22 mouse cellular contexts compared by ENCODE assay signal in the genomic region with DNA sequence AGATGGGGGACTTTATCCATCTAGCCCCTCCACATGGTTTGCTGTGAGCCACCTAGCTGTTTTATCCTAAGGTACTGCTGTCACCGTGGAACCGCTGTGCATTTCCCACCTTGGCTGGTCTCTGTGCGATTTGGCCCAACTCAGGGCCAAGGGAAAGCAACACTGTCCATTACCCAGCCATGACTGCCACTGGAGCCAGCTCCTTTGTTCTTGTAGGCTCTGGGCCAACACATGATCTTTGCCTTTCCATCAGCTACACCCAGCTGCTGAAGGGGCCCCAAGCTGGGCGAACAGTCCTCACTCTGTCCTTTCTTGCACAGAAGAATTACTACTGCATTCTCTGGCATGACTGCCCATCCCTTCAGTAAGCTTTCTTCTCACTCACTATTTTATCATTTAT. TPM values are rescaled to one million over a fixed set of nuclear protein-coding genes. Genes with fewer than 3 reads are reported as not detected.
DNase-seq lines count a peak whose midpoint lies in the region; ATAC-seq and TF ChIP-seq lines count a peak whose summit lies in the region.
"Had no signal": no experiment of that assay in that cellular context is flagged by ENCODE, and none has a peak within 500 bp of the region (broad histone marks: within the 10 kb centered on the region; RNA-seq: fewer than 3 reads in every experiment).

No protein-coding gene starts in this region.

- 84% methylated on average over 4 of the region's 4 CpGs for WGBS in heart, adult 2 months
- WGBS in lung, embryonic 14.5 days = 87% methylated on average over 4 of the region's 4 CpGs
- 79% methylated on average over 4 of the region's 4 CpGs for WGBS in lung, postnatal 0 days

- intact Hi-C loops in heart, adult 2 months (cut with DNase I) = loop anchor here (10.0 kb wide), 1 partner anchor 664 kb away; no protein-coding TSS in a partner anchor

- H3K27ac ChIP-seq in heart, adult 2 months = no peak overlapping the region
- no peak overlapping the region for H3K27ac ChIP-seq in lung, embryonic 14.5 days (ENCODE audit: low read depth)
- H3K27ac ChIP-seq in lung, postnatal 0 days (ENCODE audit: low read length) = no peak overlapping the region
- H3K27ac ChIP-seq: embryonic facial prominence, embryonic 12.5 days; forebrain, embryonic 12.5 days; heart, embryonic 15.5 days; hindbrain, embryonic 15.5 days had no signal

- no peaks in the 10 kb centered on the region for H3K9me3 ChIP-seq in lung, embryonic 14.5 days (ENCODE audit: low read depth, low read length)
- H3K9me3 ChIP-seq in lung, postnatal 0 days (ENCODE audit: low read length) = no peaks in the 10 kb centered on the region
- H3K9me3 ChIP-seq: embryonic facial prominence, embryonic 12.5 days; forebrain, embryonic 12.5 days; heart, embryonic 15.5 days; hindbrain, embryonic 15.5 days had no signal

- H3K4me1 ChIP-seq in heart, adult 2 months (ENCODE audit: control insufficient read depth, insufficient read depth, low read length) = peaks cover 1% of the 10 kb centered on the region; the same call in 1 of the 2 replicates
- H3K4me1 ChIP-seq in lung, embryonic 14.5 days (ENCODE audit: insufficient read depth) = no peaks in the 10 kb centered on the region
- H3K4me1 ChIP-seq in lung, postnatal 0 days (ENCODE audit: insufficient read depth, low read depth, low read length) = no peaks in the 10 kb centered on the region
- H3K4me1 ChIP-seq: embryonic facial prominence, embryonic 12.5 days; forebrain, embryonic 12.5 days; hindbrain, embryonic 15.5 days had no signal

- DNase-seq in heart, adult 11 months = peak; percentile 69
- no peak for DNase-seq in heart, adult 2 months
- peak; percentile 28 for DNase-seq in lung, embryonic 14.5 days
- no peak for DNase-seq in lung, postnatal 0 days (ENCODE audit: low spot score)
- DNase-seq in adipocyte (ENCODE audit: low spot score) = peak; percentile 65
- no peak for DNase-seq in urinary bladder, postnatal 14 days (ENCODE audit: low spot score)
- DNase-seq: adrenal gland, postnatal 25 days; cerebellum, adult 8-10 months; cerebellum, postnatal 14 days; forebrain, postnatal 0 days; gastrocnemius, postnatal 36 days; heart, adult 18-20 months; heart, postnatal 14 days; kidney, adult 11 months had no signal

- no peaks in the 10 kb centered on the region for H3K27me3 ChIP-seq in heart, adult 2 months (ENCODE audit: control insufficient read depth, insufficient read depth, low read length)
- H3K27me3 ChIP-seq in lung, embryonic 14.5 days (ENCODE audit: insufficient read depth, low read length) = no peaks in the 10 kb centered on the region
- no peaks in the 10 kb centered on the region for H3K27me3 ChIP-seq in lung, postnatal 0 days (replicated peaks; ENCODE audit: insufficient read depth, low read length)
- H3K27me3 ChIP-seq: embryonic facial prominence, embryonic 12.5 days; forebrain, embryonic 12.5 days; heart, embryonic 15.5 days; hindbrain, embryonic 15.5 days had no signal

- no peak for TF ChIP-seq POLR2A in heart, adult 2 months (IDR thresholded peaks at IDR 0.05; ENCODE audit: insufficient read depth, low read depth, low read length)

- no peak for ATAC-seq in lung, embryonic 14.5 days (ENCODE audit: insufficient read depth)
- no peak for ATAC-seq in lung, postnatal 0 days
- ATAC-seq: forebrain, postnatal 0 days had no signal

- no peaks in the 10 kb centered on the region for H3K79me2 ChIP-seq in heart, adult 2 months (replicated peaks; ENCODE audit: control insufficient read depth, insufficient read depth, low read length)

- no peak overlapping the region for H3K9ac ChIP-seq in heart, adult 2 months (ENCODE audit: low read depth, low read length)
- H3K9ac ChIP-seq in lung, embryonic 14.5 days = no peak overlapping the region
- H3K9ac ChIP-seq in lung, postnatal 0 days (replicated peaks; ENCODE audit: low read depth) = no peak overlapping the region
- H3K9ac ChIP-seq: embryonic facial prominence, embryonic 12.5 days; forebrain, embryonic 12.5 days; forebrain, postnatal 0 days; heart, embryonic 15.5 days; hindbrain, embryonic 15.5 days had no signal

- no peak overlapping the region for H3K4me2 ChIP-seq in lung, embryonic 14.5 days
- H3K4me2 ChIP-seq in lung, postnatal 0 days (replicated peaks; ENCODE audit: low read depth, low read length) = no peak overlapping the region
- H3K4me2 ChIP-seq: embryonic facial prominence, embryonic 12.5 days; forebrain, embryonic 12.5 days; heart, embryonic 11.5 days; heart, embryonic 15.5 days; hindbrain, embryonic 15.5 days had no signal

- no peak overlapping the region for H3K4me3 ChIP-seq in heart, adult 2 months
- H3K4me3 ChIP-seq in lung, embryonic 14.5 days (ENCODE audit: low read depth, low read length) = no peak overlapping the region
- H3K4me3 ChIP-seq in lung, postnatal 0 days (ENCODE audit: low read depth, low read length) = no peak overlapping the region
- H3K4me3 ChIP-seq: embryonic facial prominence, embryonic 12.5 days; forebrain, embryonic 12.5 days; heart, embryonic 15.5 days; hindbrain, embryonic 15.5 days had no signal

- no peak for TF ChIP-seq CTCF in heart, adult 2 months (IDR thresholded peaks at IDR 0.05)
- TF ChIP-seq CTCF in lung, embryonic 14.5 days (IDR thresholded peaks at IDR 0.05; ENCODE audit: low read depth) = no peak
- TF ChIP-seq CTCF in lung, postnatal 0 days (IDR thresholded peaks at IDR 0.05) = no peak

- no peaks in the 10 kb centered on the region for H3K36me3 ChIP-seq in heart, adult 2 months (ENCODE audit: control insufficient read depth, insufficient read depth, low read length)
- H3K36me3 ChIP-seq in lung, embryonic 14.5 days (ENCODE audit: insufficient read depth) = no peaks in the 10 kb centered on the region
- no peaks in the 10 kb centered on the region for H3K36me3 ChIP-seq in lung, postnatal 0 days (ENCODE audit: insufficient read depth, low read length)
- H3K36me3 ChIP-seq: embryonic facial prominence, embryonic 12.5 days; forebrain, embryonic 12.5 days; heart, embryonic 15.5 days; hindbrain, embryonic 15.5 days had no signal

- no peak for TF ChIP-seq EP300 in heart, adult 2 months (IDR thresholded peaks at IDR 0.05; ENCODE audit: insufficient read depth, low read depth, low read length)
- TF ChIP-seq EP300 in lung, postnatal 0 days (IDR thresholded peaks at IDR 0.05) = no peak

RNA-seq across cellular contexts. Expression of gene Gm42669, which starts 11.2 kb away (rescaled TPM):
- not detected for total RNA-seq in heart, adult 2 months (2021)
- 0.03 and 0.08 TPM in 2 replicates for polyA plus RNA-seq in heart, adult 2 months (2012; rRNA removed)
- polyA plus RNA-seq in lung, embryonic 14.5 days (2014; fragmentation: Nextera tagmentation; extraction: Ambion mirVana) = 0.41 and 0.43 TPM in 2 replicates
- 0.11 and 0.19 TPM in 2 replicates for polyA plus RNA-seq in lung, postnatal 0 days (2015; fragmentation: Nextera tagmentation; extraction: Ambion mirVana)
- total RNA-seq: adrenal gland, postnatal 25 days; gastrocnemius, adult 18-20 months; gastrocnemius, postnatal 36 days; heart, adult 18-20 months; hematopoietic stem cell, adult 5-6 weeks had no signal

RNA-seq across cellular contexts. Expression of gene 1700028K03Rik, which starts 15.9 kb away (rescaled TPM):
- total RNA-seq in heart, adult 2 months (2021) = not detected
- 0.23 TPM in 1 of 2 replicates, not detected in the other for polyA plus RNA-seq in heart, adult 2 months (2012; rRNA removed)
- polyA plus RNA-seq in lung, embryonic 14.5 days (2014; fragmentation: Nextera tagmentation; extraction: Ambion mirVana) = 0.04 and 0.09 TPM in 2 replicates
- polyA plus RNA-seq in lung, postnatal 0 days (2015; fragmentation: Nextera tagmentation; extraction: Ambion mirVana) = 0.06 and 0.18 TPM in 2 replicates
- total RNA-seq: common myeloid progenitor, adult 5-6 weeks; gastrocnemius, postnatal 36 days; heart, adult 18-20 months; heart, postnatal 14 days; hematopoietic stem cell, adult 5-6 weeks had no signal

Comparison
In these comparisons a context has a peak if more than half of its experiments do, and no peak if none do; other contexts are left out.
1. DNase-seq: peak in heart, adult 11 months (single experiment), lung, embryonic 14.5 days (single experiment) and adipocyte (single experiment); none in heart, adult 2 months (0 of 2), lung, postnatal 0 days (single experiment) and urinary bladder, postnatal 14 days (single experiment).